Mouse (Mus musculus): ENCODE measurements at regions not wholly inside any gene's neighbourhood (a gene's known extent, or its start where the extent isn't known, plus 50 kb on each side); places are given as distances from the start of the nearest gene placed in this dataset.

GRCm38 (mm10) chr3:119892533-119893164 is 108.4 kb upstream of the Ptbp2 start:
- ATAC-seq (peak; percentile 35; the same call in 1 of the 2 replicates), DNase-seq (ENCODE audit: low spot score) (peak; percentile 34)
- Histone ChIP-seq H3K27ac (ENCODE audit: low read depth, low read length) (no peak overlapping the region; the same call in 1 of the 2 replicates), H3K27me3 (replicated peaks; ENCODE audit: control insufficient read depth, insufficient read depth, low read length) (no peaks in the 10 kb centered on the region), H3K36me3 (ENCODE audit: control insufficient read depth, insufficient read depth, low read length) (no peaks in the 10 kb centered on the region), H3K9me3 (replicated peaks; ENCODE audit: control insufficient read depth, low read length) (no peaks in the 10 kb centered on the region), H3K9ac (ENCODE audit: low read length) (no peak overlapping the region), H3K4me3 (ENCODE audit: low read depth, low read length) (no peak overlapping the region), H3K4me1 (ENCODE audit: control insufficient read depth, insufficient read depth, low read length) (peaks cover 16% of the 10 kb centered on the region), H3K4me2 (ENCODE audit: low read length) (peak overlapping the region; percentile 48; the same call in 1 of the 2 replicates)
- 54% methylated on average over 9 of the region's 9 CpGs for WGBS

- peaks cover 16% of the 10 kb centered on the region for H3K4me1 ChIP-seq (ENCODE audit: control insufficient read depth, insufficient read depth, low read length)
- H3K4me3 ChIP-seq (ENCODE audit: low read depth, low read length), result no peak overlapping the region
- no peak for ATAC-seq
Observed at GRCm38 (mm10) chr3:119890911-119891310, 106.6 kb upstream of the Ptbp2 start.

GRCm38 (mm10) chr3:119888487-119888886 is 104.2 kb upstream of the Ptbp2 start:
- Histone ChIP-seq H3K36me3 (ENCODE audit: control insufficient read depth, insufficient read depth, low read length) (no peaks in the 10 kb centered on the region), H3K9ac (ENCODE audit: low read length) (no peak overlapping the region), H3K27me3 (replicated peaks; ENCODE audit: control insufficient read depth, insufficient read depth, low read length) (no peaks in the 10 kb centered on the region), H3K4me2 (ENCODE audit: low read length) (no peak overlapping the region), H3K9me3 (replicated peaks; ENCODE audit: control insufficient read depth, low read length) (no peaks in the 10 kb centered on the region), H3K27ac (ENCODE audit: low read depth, low read length) (no peak overlapping the region), H3K4me3 (ENCODE audit: low read depth, low read length) (no peak overlapping the region), H3K4me1 (ENCODE audit: control insufficient read depth, insufficient read depth, low read length) (peaks cover 7% of the 10 kb centered on the region; the same call in 1 of the 2 replicates)
- DNase-seq (ENCODE audit: low spot score) (no peak), ATAC-seq (no peak)
- WGBS, result 93% methylated on average over 3 of the region's 3 CpGs

More at GRCm38 (mm10) chr3:119890911-119891310, 106.6 kb upstream of the Ptbp2 start:
- H3K27ac ChIP-seq (ENCODE audit: low read depth, low read length), result no peak overlapping the region
- H3K9me3 ChIP-seq (replicated peaks; ENCODE audit: control insufficient read depth, low read length), result no peaks in the 10 kb centered on the region
- H3K27me3 ChIP-seq (replicated peaks; ENCODE audit: control insufficient read depth, insufficient read depth, low read length), result no peaks in the 10 kb centered on the region
- no peaks in the 10 kb centered on the region for H3K36me3 ChIP-seq (ENCODE audit: control insufficient read depth, insufficient read depth, low read length)
- no peak overlapping the region for H3K4me2 ChIP-seq (ENCODE audit: low read length)
- no peak overlapping the region for H3K9ac ChIP-seq (ENCODE audit: low read length)
- no peak for DNase-seq (ENCODE audit: low spot score)
- 53% methylated on average over 4 of the region's 4 CpGs for WGBS

DNA sequence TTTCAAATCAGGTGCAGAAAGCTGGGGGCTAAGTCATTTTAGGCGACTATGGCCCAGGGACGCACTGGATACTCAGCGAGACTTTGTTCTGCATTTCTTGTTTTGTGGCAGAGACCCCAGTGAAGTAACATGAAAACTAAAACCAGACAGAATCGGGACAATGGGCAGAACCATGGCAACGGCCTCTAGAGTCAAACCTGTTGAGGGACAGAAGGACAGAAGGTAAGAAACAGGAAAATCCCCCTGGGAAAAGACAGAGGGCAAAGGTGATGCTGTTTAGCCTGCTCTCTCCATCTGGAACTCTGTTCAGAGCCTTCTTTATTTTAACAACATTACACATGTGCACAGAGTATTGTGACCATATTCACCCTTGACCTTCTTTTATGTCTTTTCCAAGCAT is 92.1 kb upstream of the Ptbp2 start:
- WGBS, result 72% methylated on average over 5 of the region's 5 CpGs
- no peak overlapping the region for H3K9ac ChIP-seq (ENCODE audit: low read length)
- ATAC-seq (no peak), DNase-seq (ENCODE audit: low spot score) (no peak)
- no peaks in the 10 kb centered on the region for H3K9me3 ChIP-seq (replicated peaks; ENCODE audit: control insufficient read depth, low read length)
- H3K4me1 ChIP-seq (ENCODE audit: control insufficient read depth, insufficient read depth, low read length), result no peaks in the 10 kb centered on the region
- H3K36me3 ChIP-seq (ENCODE audit: control insufficient read depth, insufficient read depth, low read length), result no peaks in the 10 kb centered on the region
- H3K27me3 ChIP-seq (replicated peaks; ENCODE audit: control insufficient read depth, insufficient read depth, low read length), result no peaks in the 10 kb centered on the region
- no peak overlapping the region for H3K4me2 ChIP-seq (ENCODE audit: low read length)
- no peak overlapping the region for H3K27ac ChIP-seq (ENCODE audit: low read depth, low read length)
- H3K4me3 ChIP-seq (ENCODE audit: low read depth, low read length), result no peak overlapping the region

DNA sequence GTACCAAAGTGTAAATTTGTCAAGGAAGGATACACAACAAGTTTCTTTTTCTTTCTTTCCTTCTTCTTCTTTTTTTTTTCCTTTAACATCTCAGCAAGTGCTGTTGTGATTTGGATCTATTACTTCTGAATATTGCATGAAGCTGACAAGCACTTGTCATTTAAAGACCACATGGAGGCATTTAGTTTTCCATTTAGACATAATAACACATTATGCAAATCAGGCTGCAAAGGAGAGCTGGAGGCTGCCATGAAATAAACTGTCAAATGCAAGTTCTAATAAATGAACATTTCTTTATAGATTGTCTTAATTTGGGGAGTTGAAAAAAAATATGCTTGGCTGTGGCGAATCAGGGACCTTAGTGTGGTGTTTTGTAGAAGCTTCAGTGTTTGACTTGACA is 90.8 kb upstream of the Ptbp2 start:
- DNase-seq (ENCODE audit: low spot score), result peak; percentile 50
- no peaks in the 10 kb centered on the region for H3K9me3 ChIP-seq (replicated peaks; ENCODE audit: control insufficient read depth, low read length)
- H3K4me2 ChIP-seq (ENCODE audit: low read length), result no peak overlapping the region
- H3K27ac ChIP-seq (ENCODE audit: low read depth, low read length), result no peak overlapping the region
- H3K27me3 ChIP-seq (replicated peaks; ENCODE audit: control insufficient read depth, insufficient read depth, low read length), result no peaks in the 10 kb centered on the region
- no peaks in the 10 kb centered on the region for H3K36me3 ChIP-seq (ENCODE audit: control insufficient read depth, insufficient read depth, low read length)
- H3K4me3 ChIP-seq (ENCODE audit: low read depth, low read length), result no peak overlapping the region
- no peak for ATAC-seq
- H3K4me1 ChIP-seq (ENCODE audit: control insufficient read depth, insufficient read depth, low read length), result no peaks in the 10 kb centered on the region
- WGBS, result 80% methylated on average over 1 of the region's 1 CpGs
- no peak overlapping the region for H3K9ac ChIP-seq (ENCODE audit: low read length)

GRCm38 (mm10) chr3:119862194-119862957 is 78.1 kb upstream of the Ptbp2 start:
- H3K27ac ChIP-seq (ENCODE audit: low read depth, low read length), result no peak overlapping the region
- no peaks in the 10 kb centered on the region for H3K36me3 ChIP-seq (ENCODE audit: control insufficient read depth, insufficient read depth, low read length)
- peak; percentile 75 for ATAC-seq
- 73% methylated on average over 7 of the region's 7 CpGs for WGBS
- peak; percentile 84 for DNase-seq (ENCODE audit: low spot score)
- no peaks in the 10 kb centered on the region for H3K9me3 ChIP-seq (replicated peaks; ENCODE audit: control insufficient read depth, low read length)
- no peaks in the 10 kb centered on the region for H3K27me3 ChIP-seq (replicated peaks; ENCODE audit: control insufficient read depth, insufficient read depth, low read length)
- no peak overlapping the region for H3K9ac ChIP-seq (ENCODE audit: low read length)
- H3K4me1 ChIP-seq (ENCODE audit: control insufficient read depth, insufficient read depth, low read length), result no peaks in the 10 kb centered on the region
- no peak overlapping the region for H3K4me2 ChIP-seq (ENCODE audit: low read length)
- no peak overlapping the region for H3K4me3 ChIP-seq (ENCODE audit: low read depth, low read length)
